Mouse (Mus musculus) left cerebral cortex, adult 18-20 months (tissue): ENCODE results near the gene Atp4b. TPM values are rescaled to one million over a fixed set of nuclear protein-coding genes. Genes with fewer than 3 reads are reported as not detected.

ENCODE experiments used
- total RNA-seq, 2 experiments: library from RNA; stranded (reverse); gene quantifications; 2 replicates each; pipeline ENCODE4 v1.2.3; 2021

Atp4b gene
- total RNA-seq, 2 experiments from 2014 or later = not detected

Other genes starting within 250 kb of the Atp4b start
- gene Lamp1, start 237.7 kb downstream of the Atp4b start, total RNA-seq = 100 to 1,000 TPM; 269 to 280 TPM
- 1 to 10 TPM; 5.1 to 5.2 TPM for gene Grtp1, start 196.2 kb downstream of the Atp4b start, total RNA-seq
- gene Adprhl1, start 142.7 kb downstream of the Atp4b start, total RNA-seq = 1 to 10 TPM; 1.0 to 1.6 TPM
- 10 to 100 TPM; 41.3 to 43.8 TPM for gene Dcun1d2, start 108.7 kb downstream of the Atp4b start, total RNA-seq
- 10 to 100 TPM; 45.9 to 46.8 TPM for gene Tmco3, start 108.6 kb downstream of the Atp4b start, total RNA-seq
- gene Tfdp1, start 58.1 kb downstream of the Atp4b start, total RNA-seq = 10 to 100 TPM; 50.1 to 59.3 TPM
- not detected for gene Grk1, start 8.3 kb upstream of the Atp4b start, total RNA-seq
- 1 to 10 TPM; 4.3 to 4.7 TPM for gene Tmem255b, start 38.4 kb upstream of the Atp4b start, total RNA-seq
- gene Gas6, start 97.7 kb upstream of the Atp4b start, total RNA-seq = 100 to 1,000 TPM in 1 of 2 experiments, 10 to 100 TPM in 1; 95.8 to 103 TPM
- gene 1700029H14Rik, start 165.6 kb upstream of the Atp4b start, total RNA-seq = not detected